Mouse (Mus musculus): ENCODE measurements around the gene Gnb3.

GRCm38 (mm10) chr6:124836411-124836810, 3.7 kb downstream of the Gnb3 start:
- TF ChIP-seq CTCF (IDR thresholded peaks at IDR 0.05; ENCODE audit: control insufficient read depth, insufficient read depth, low read length) (no peak), POLR2A (IDR thresholded peaks at IDR 0.05; ENCODE audit: borderline replicate concordance, control insufficient read depth, low read depth, low read length) (no peak)

All from bone marrow, adult 2 months (tissue).